Mouse (Mus musculus): ENCODE data around the gene Scarb2.

DNA sequence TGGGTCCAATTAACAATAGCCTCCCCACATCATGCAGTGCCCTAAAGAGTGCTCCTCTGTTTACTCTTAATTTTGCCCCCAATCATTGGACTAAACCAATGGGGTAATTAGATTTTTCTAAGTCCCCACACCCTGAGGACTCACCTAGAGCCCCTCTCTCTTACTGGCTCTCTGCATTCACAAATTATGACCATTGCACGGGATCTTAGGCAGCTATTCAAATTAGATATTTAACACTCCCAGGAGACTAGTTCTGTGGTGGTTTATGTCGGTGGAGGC is 102.3 kb downstream of the Scarb2 start:
- TF ChIP-seq CTCF (IDR thresholded peaks at IDR 0.05; ENCODE audit: insufficient read depth, low read depth, low read length): no peak
- TF ChIP-seq POLR2A (IDR thresholded peaks at IDR 0.05; ENCODE audit: insufficient read depth, low read depth, low read length): no peak

All from olfactory bulb, adult 2 months (tissue).